Mouse (Mus musculus): ENCODE data around the gene Megf11. TPM values are rescaled to one million over a fixed set of nuclear protein-coding genes. Genes with fewer than 3 reads are reported as not detected.
"Not testable (repeated sequence)": the region's sequence is repeated elsewhere in the genome, so short reads cannot be mapped to it uniquely, and the experiment has no call there.

Gene Megf11
- polyA plus RNA-seq, 1 experiment = 0.06 TPM

- Histone ChIP-seq H3K36me3 (ENCODE audit: control insufficient read depth, insufficient read depth) (no peaks in the 10 kb centered on the region), H3K4me2 (ENCODE audit: low read depth) (no peak overlapping the region), H3ac (ENCODE audit: control insufficient read depth, insufficient read length) (no peak overlapping the region), H3K79me2 (ENCODE audit: control insufficient read depth, insufficient read depth) (no peaks in the 10 kb centered on the region), H3K4me3 (no peak overlapping the region), H3K27me3 (ENCODE audit: control insufficient read depth, insufficient read depth, insufficient read length) (peaks cover 46% of the 10 kb centered on the region)
- TF ChIP-seq TCF3 (IDR thresholded peaks at IDR 0.05; ENCODE audit: insufficient read length, low read depth) (no peak), TCF12 (IDR thresholded peaks at IDR 0.05; ENCODE audit: insufficient read depth, poor library complexity, severe bottlenecking) (no peak), USF1 (IDR thresholded peaks at IDR 0.05; ENCODE audit: low read depth) (no peak)
These were observed 279.2 kb downstream of the Megf11 start for GRCm38 (mm10) chr9:64664612-64665011.

DNA sequence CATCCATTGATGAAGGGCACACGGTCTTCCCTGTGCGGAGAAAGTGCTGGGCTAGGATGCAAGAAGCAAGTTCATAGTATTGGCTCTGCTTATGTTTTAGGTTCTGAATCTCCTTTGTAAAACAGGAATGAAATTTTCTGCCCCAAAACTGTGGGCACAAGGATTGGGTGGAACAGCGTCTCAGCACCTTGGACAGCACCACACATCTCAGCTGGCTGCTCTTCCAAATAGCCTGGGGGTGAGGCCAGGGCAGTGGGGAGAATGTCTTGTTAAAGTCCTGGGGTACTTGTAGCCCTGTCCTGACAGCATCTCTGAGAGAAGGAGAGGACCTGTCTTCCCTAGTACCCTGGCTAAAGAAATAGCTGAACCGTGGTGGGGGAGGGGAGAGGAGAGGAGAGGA lies 281.1 kb downstream of the Megf11 start:
- no peak overlapping the region for H3K4me3 ChIP-seq
- H3K4me2 ChIP-seq (ENCODE audit: low read depth) = no peak overlapping the region
- TF ChIP-seq REST (IDR thresholded peaks at IDR 0.05; ENCODE audit: insufficient read depth, insufficient read length) = peak; percentile 96
- no peak for TF ChIP-seq MAX (IDR thresholded peaks at IDR 0.05; ENCODE audit: low read depth)
- H3ac ChIP-seq (ENCODE audit: control insufficient read depth, insufficient read length) = no peak overlapping the region
- H3K79me2 ChIP-seq (ENCODE audit: control insufficient read depth, insufficient read depth) = no peaks in the 10 kb centered on the region
- peaks cover 28% of the 10 kb centered on the region for H3K27me3 ChIP-seq (ENCODE audit: control insufficient read depth, insufficient read depth, insufficient read length)
- no peaks in the 10 kb centered on the region for H3K36me3 ChIP-seq (ENCODE audit: control insufficient read depth, insufficient read depth)

GRCm38 (mm10) chr9:64667513-64667912 lies 282.1 kb downstream of the Megf11 start:
- no peak overlapping the region for H3K4me3 ChIP-seq
- H3ac ChIP-seq (ENCODE audit: control insufficient read depth, insufficient read length) = no peak overlapping the region
- no peaks in the 10 kb centered on the region for H3K36me3 ChIP-seq (ENCODE audit: control insufficient read depth, insufficient read depth)
- TF ChIP-seq USF1 (IDR thresholded peaks at IDR 0.05; ENCODE audit: low read depth) (no peak), REST (IDR thresholded peaks at IDR 0.05; ENCODE audit: insufficient read depth, insufficient read length) (peak; percentile 85)
- no peak overlapping the region for H3K4me2 ChIP-seq (ENCODE audit: low read depth)
- no peaks in the 10 kb centered on the region for H3K79me2 ChIP-seq (ENCODE audit: control insufficient read depth, insufficient read depth)
- peaks cover 19% of the 10 kb centered on the region for H3K27me3 ChIP-seq (ENCODE audit: control insufficient read depth, insufficient read depth, insufficient read length)

DNA sequence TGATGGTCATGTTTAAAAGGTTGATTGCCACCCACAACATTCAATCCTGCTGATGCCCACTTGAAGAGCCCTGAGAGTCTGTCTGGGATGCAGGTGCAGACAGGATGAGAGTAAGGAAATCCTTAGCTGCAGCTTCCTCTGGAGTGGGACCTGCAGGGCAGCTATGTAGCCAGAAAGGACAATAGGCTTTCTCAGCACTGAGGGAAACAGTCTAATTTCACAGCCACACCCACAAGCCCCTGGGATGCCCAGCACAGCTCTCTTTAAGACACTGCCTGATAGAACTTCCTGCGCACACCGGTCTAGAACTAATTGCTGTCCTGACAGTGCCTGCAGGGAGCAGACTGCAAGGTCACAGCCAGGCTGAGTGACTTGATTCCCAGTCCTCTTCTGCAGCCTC lies 282.6 kb downstream of the Megf11 start:
- no peak overlapping the region for H3K4me3 ChIP-seq
- no peaks in the 10 kb centered on the region for H3K79me2 ChIP-seq (ENCODE audit: control insufficient read depth, insufficient read depth)
- no peak for TF ChIP-seq MAX (IDR thresholded peaks at IDR 0.05; ENCODE audit: low read depth)
- TF ChIP-seq POLR2A (IDR thresholded peaks at IDR 0.05; ENCODE audit: insufficient read length, low read depth) = no peak
- TF ChIP-seq TCF12 (IDR thresholded peaks at IDR 0.05; ENCODE audit: insufficient read depth, poor library complexity, severe bottlenecking) = no peak
- TF ChIP-seq TCF3 (IDR thresholded peaks at IDR 0.05; ENCODE audit: insufficient read length, low read depth) = no peak
- TF ChIP-seq REST (IDR thresholded peaks at IDR 0.05; ENCODE audit: insufficient read depth, insufficient read length) = no peak
- TF ChIP-seq USF1 (IDR thresholded peaks at IDR 0.05; ENCODE audit: low read depth) = no peak
- TF ChIP-seq POLR2AphosphoS2 (IDR thresholded peaks at IDR 0.05; ENCODE audit: insufficient read length, low read depth) = no peak
- no peak for TF ChIP-seq MYOG (IDR thresholded peaks at IDR 0.05; ENCODE audit: control insufficient read depth in 1 of 3, insufficient read depth in 1 of 3, insufficient read length in 2 of 3, low read depth in 2 of 3)
- TF ChIP-seq CEBPB (IDR thresholded peaks at IDR 0.05; ENCODE audit: insufficient read depth, poor library complexity, severe bottlenecking) = no peak
- no peak for TF ChIP-seq E2F4 (IDR thresholded peaks at IDR 0.05; ENCODE audit: insufficient read depth)
- TF ChIP-seq MYOD1 (IDR thresholded peaks at IDR 0.05; ENCODE audit: control insufficient read depth in 1 of 3, insufficient read length in 2 of 3, low read depth in 2 of 3) = no peak
- no peak for TF ChIP-seq SRF (IDR thresholded peaks at IDR 0.05; ENCODE audit: control insufficient read depth, insufficient read length, low read depth)
- no peak overlapping the region for H3ac ChIP-seq (ENCODE audit: control insufficient read depth, insufficient read length)
- peaks cover 15% of the 10 kb centered on the region for H3K27me3 ChIP-seq (ENCODE audit: control insufficient read depth, insufficient read depth, insufficient read length)
- no peak overlapping the region for H3K4me2 ChIP-seq (ENCODE audit: low read depth)
- no peaks in the 10 kb centered on the region for H3K36me3 ChIP-seq (ENCODE audit: control insufficient read depth, insufficient read depth)

DNA sequence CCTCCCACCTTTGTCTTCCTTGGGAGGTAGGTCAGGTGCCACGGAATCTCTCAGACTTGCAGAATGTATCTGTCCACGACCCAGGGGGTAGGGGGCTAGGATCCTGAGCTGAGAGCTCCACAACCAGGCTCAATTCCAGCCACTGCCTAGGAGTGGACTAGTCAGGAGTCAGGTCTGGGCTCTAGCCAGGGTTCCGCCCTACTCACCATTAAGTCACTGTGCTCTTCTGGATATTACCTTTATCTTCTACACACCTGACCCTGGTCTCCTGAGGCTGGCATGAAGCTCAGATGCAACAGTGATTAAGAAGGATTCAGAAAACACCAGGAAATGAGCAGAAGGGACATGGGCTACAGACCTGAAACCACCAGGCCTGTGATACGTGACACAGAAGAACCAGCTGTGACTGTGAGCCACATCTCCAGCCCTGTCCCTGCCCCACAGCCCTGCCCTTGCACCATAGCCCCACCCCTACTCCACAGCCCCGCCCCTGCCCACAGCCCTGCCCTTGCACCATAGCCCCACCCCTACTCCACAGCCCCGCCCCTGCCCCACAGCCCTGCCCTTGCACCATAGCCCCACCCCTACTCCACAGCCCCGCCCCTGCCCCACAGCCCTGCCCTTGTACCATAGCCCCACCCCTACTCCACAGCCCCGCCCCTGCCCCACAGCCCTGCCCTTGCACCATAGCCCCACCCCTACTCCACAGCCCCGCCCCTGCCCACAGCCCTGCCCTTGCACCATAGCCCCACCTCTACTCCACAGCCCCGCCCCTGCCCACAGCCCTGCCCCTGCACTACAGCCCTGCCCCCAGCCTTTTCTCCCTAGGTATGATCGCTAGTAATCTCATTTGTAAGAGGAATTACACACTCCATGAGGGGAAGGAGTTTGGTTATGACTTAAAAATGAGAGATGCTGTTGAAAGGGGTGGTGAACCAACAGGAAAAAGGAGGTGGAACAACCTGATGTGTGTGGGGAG lies 286.2 kb downstream of the Megf11 start:
- H3K4me3 ChIP-seq; H3ac ChIP-seq (ENCODE audit: control insufficient read depth, insufficient read length); H3K79me2 ChIP-seq (ENCODE audit: control insufficient read depth, insufficient read depth); H3K36me3 ChIP-seq (ENCODE audit: control insufficient read depth, insufficient read depth); H3K27me3 ChIP-seq (ENCODE audit: control insufficient read depth, insufficient read depth, insufficient read length): not testable (repeated sequence)
- peak overlapping the region; percentile 24 for H3K4me2 ChIP-seq (ENCODE audit: low read depth)

All from myocyte (in vitro differentiated cells).